Mouse (Mus musculus) forebrain, postnatal 0 days (tissue): ENCODE results near the gene Map3k11. TPM values are rescaled to one million over a fixed set of nuclear protein-coding genes. Genes with fewer than 3 reads are reported as not detected.

Experiments
- ATAC-seq: fragments of 200-750 bp; cut with Nextera tagmentation; 2 replicates; pipeline ENCODE4 v1.8.0; 2017; ENCODE audit warnings: mild to moderate bottlenecking, moderate library complexity
- DNase-seq: peaks from one replicate; pipeline ENCODE4 v3.0.0-alpha.2; 2015
- H3K27ac ChIP-seq: fragments of 300-500 bp; sonication (generic); 2 replicates; pipeline ENCODE4 v1.5.1; 2014; ENCODE audit warnings: low read depth, mild to moderate bottlenecking, antibody characterized with exemption, low read length, moderate library complexity, mixed read lengths
- H3K27me3 ChIP-seq: fragments of 300-500 bp; sonication (generic); 2 replicates; pipeline ENCODE4 v1.6.1; 2014; ENCODE audit warnings: mild to moderate bottlenecking, low read length, mixed read lengths; ENCODE audit not compliant: insufficient read depth
- H3K36me3 ChIP-seq: fragments of 300-500 bp; sonication (generic); 2 replicates; pipeline ENCODE4 v1.6.1; 2014; ENCODE audit warnings: mild to moderate bottlenecking, moderate library complexity; ENCODE audit not compliant: insufficient read depth
- H3K4me1 ChIP-seq: fragments of 300-500 bp; sonication (generic); 2 replicates; pipeline ENCODE4 v1.6.1; 2014; ENCODE audit warnings: antibody characterized with exemption; ENCODE audit not compliant: insufficient read depth
- H3K4me2 ChIP-seq: fragments of 300-500 bp; sonication (generic); 2 replicates; pipeline ENCODE4 v1.6.1; 2014; ENCODE audit warnings: low read depth, mild to moderate bottlenecking, moderate library complexity
- H3K4me3 ChIP-seq: fragments of 300-500 bp; sonication (generic); 2 replicates; pipeline ENCODE4 v1.5.1; 2014; ENCODE audit warnings: low read depth, low read length, mixed read lengths
- H3K9ac ChIP-seq: fragments of 300-500 bp; sonication (generic); 2 replicates; pipeline ENCODE4 v1.6.1; 2014; ENCODE audit warnings: mild to moderate bottlenecking
- H3K9me3 ChIP-seq: fragments of 300-500 bp; sonication (generic); 2 replicates; pipeline ENCODE4 v1.6.1; 2016; ENCODE audit warnings: low read length
- CTCF ChIP-seq: sonication (generic); IDR thresholded peaks from 2 replicates; pipeline ENCODE4 v1.5.1; 2016; ENCODE audit warnings: antibody characterized with exemption, control low read depth, low read depth
- WGBS: fragments of 180-500 bp; shearing (Covaris S2); extraction: QIAGEN DNeasy Blood & Tissue Kit; methylation state at CpG from one replicate; pipeline ENCODE4 v1.1.7; 2014; 5-methylcytosine and 5-hydroxymethylcytosine counted together
- polyA plus RNA-seq: library from polyadenylated mRNA; unstranded; fragments of >200 nt; fragmentation: Nextera tagmentation; extraction: Ambion mirVana; gene quantifications from 2 replicates; pipeline ENCODE4 v1.2.1, GENCODE M21; 2015
- total RNA-seq: library from RNA; depleted of rRNA; stranded (reverse); fragments of >200 nt; gene quantifications from 2 replicates; pipeline ENCODE4 v1.2.3, GENCODE M21; 2014

Gene Map3k11
- total and polyA plus RNA-seq, 2 experiments from 2014 or later, result 8.7 to 19.7 TPM

GRCm38 (mm10) chr19:5687738-5688137 is 804 bp upstream of the Map3k11 start:
- Histone ChIP-seq H3K4me1 (peaks cover 17% of the 10 kb centered on the region), H3K9me3 (no peaks in the 10 kb centered on the region), H3K9ac (peak overlapping the region; percentile 79), H3K27me3 (no peaks in the 10 kb centered on the region), H3K4me2 (peak overlapping the region; percentile 97), H3K4me3 (peak overlapping the region; percentile 69), H3K36me3 (peaks cover 43% of the 10 kb centered on the region), H3K27ac (peak overlapping the region; percentile 74; the same call in 1 of the 2 replicates)
- no peak for ATAC-seq
- no peak for DNase-seq
- TF ChIP-seq CTCF, result no peak
- 23% methylated on average over 9 of the region's 9 CpGs for WGBS

- Histone ChIP-seq H3K9ac (peak overlapping the region; percentile 68), H3K4me3 (peak overlapping the region; percentile 69), H3K9me3 (no peaks in the 10 kb centered on the region), H3K4me1 (peaks cover 17% of the 10 kb centered on the region), H3K27ac (peak overlapping the region; percentile 69), H3K36me3 (peaks cover 36% of the 10 kb centered on the region), H3K27me3 (no peaks in the 10 kb centered on the region), H3K4me2 (peak overlapping the region; percentile 97)
- DNase-seq (no peak), ATAC-seq (no peak)
- no peak for TF ChIP-seq CTCF
- WGBS, result under 1% methylated on average over 7 of the region's 7 CpGs
These were observed 516 bp downstream of the Map3k11 start for GRCm38 (mm10) chr19:5689088-5689428.

- ATAC-seq, result peak; percentile 13; the same call in 1 of the 2 replicates
- H3K4me1 ChIP-seq, result peaks cover 17% of the 10 kb centered on the region
- TF ChIP-seq CTCF, result no peak
- no peaks in the 10 kb centered on the region for H3K9me3 ChIP-seq
- WGBS, result 13% methylated on average over 42 of the region's 42 CpGs
- no peaks in the 10 kb centered on the region for H3K27me3 ChIP-seq
- H3K36me3 ChIP-seq, result peaks cover 29% of the 10 kb centered on the region
- peak; percentile 61 for DNase-seq
- peak overlapping the region; percentile 69 for H3K27ac ChIP-seq
- peak overlapping the region; percentile 97 for H3K4me2 ChIP-seq
- peak overlapping the region; percentile 68 for H3K9ac ChIP-seq
- H3K4me3 ChIP-seq, result peak overlapping the region; percentile 69
These were observed 1.2 kb downstream of the Map3k11 start for GRCm38 (mm10) chr19:5689565-5690342.

- ATAC-seq (no peak), DNase-seq (no peak)
- 72% methylated on average over 15 of the region's 15 CpGs for WGBS
- Histone ChIP-seq H3K27me3 (no peaks in the 10 kb centered on the region), H3K9me3 (no peaks in the 10 kb centered on the region), H3K27ac (no peak overlapping the region), H3K4me1 (peaks cover 17% of the 10 kb centered on the region), H3K4me3 (peak overlapping the region; percentile 69), H3K9ac (peak overlapping the region; percentile 68), H3K36me3 (peaks cover 23% of the 10 kb centered on the region), H3K4me2 (peak overlapping the region; percentile 97)
- no peak for TF ChIP-seq CTCF
These were observed 1.8 kb downstream of the Map3k11 start for GRCm38 (mm10) chr19:5690343-5690735.

GRCm38 (mm10) chr19:5691601-5692000 is 3.1 kb downstream of the Map3k11 start:
- ATAC-seq, result no peak
- no peak for TF ChIP-seq CTCF
- no peak overlapping the region for H3K4me3 ChIP-seq
- peak overlapping the region; percentile 21; the same call in 1 of the 2 replicates for H3K27ac ChIP-seq
- H3K9ac ChIP-seq, result 0 out of 2 replicates have a peak overlapping the region, but pooled peaks have one; percentile 31
- H3K36me3 ChIP-seq, result peaks cover 18% of the 10 kb centered on the region; the same call in 1 of the 2 replicates
- DNase-seq, result no peak
- peaks cover 17% of the 10 kb centered on the region for H3K4me1 ChIP-seq
- no peaks in the 10 kb centered on the region for H3K9me3 ChIP-seq
- WGBS, result 87% methylated on average over 5 of the region's 5 CpGs
- no peaks in the 10 kb centered on the region for H3K27me3 ChIP-seq
- H3K4me2 ChIP-seq, result peak overlapping the region; percentile 97

GRCm38 (mm10) chr19:5692086-5692912 is 3.8 kb downstream of the Map3k11 start:
- ATAC-seq, result no peak
- Histone ChIP-seq H3K9ac (peak overlapping the region; percentile 31; the same call in 1 of the 2 replicates), H3K9me3 (no peaks in the 10 kb centered on the region), H3K4me3 (no peak overlapping the region), H3K36me3 (peaks cover 25% of the 10 kb centered on the region), H3K27me3 (no peaks in the 10 kb centered on the region), H3K4me1 (peaks cover 17% of the 10 kb centered on the region), H3K4me2 (peak overlapping the region; percentile 97; the same call in 1 of the 2 replicates), H3K27ac (peak overlapping the region; percentile 62)
- TF ChIP-seq CTCF, result no peak
- DNase-seq, result no peak
- 67% methylated on average over 10 of the region's 10 CpGs for WGBS
